Mouse (Mus musculus) brain, embryonic 14.5 days (tissue): ENCODE measurements around the gene Cnpy4.

ENCODE experiments used
- CTCF ChIP-seq: fragments of 200-500 bp; IDR thresholded peaks from 2 replicates; pipeline ENCODE4 v1.5.1; 2012; ENCODE audit warnings: inconsistent platforms, mild to moderate bottlenecking, moderate library complexity, borderline replicate concordance; ENCODE audit not compliant: insufficient read depth, insufficient read length; ENCODE audit errors: extremely low read depth
- POLR2A ChIP-seq: fragments of 200-500 bp; IDR thresholded peaks from 2 replicates; pipeline ENCODE4 v1.6.1; 2012; ENCODE audit warnings: mild to moderate bottlenecking, inconsistent platforms, borderline replicate concordance; ENCODE audit not compliant: poor library complexity, insufficient read depth, insufficient read length, severe bottlenecking; ENCODE audit errors: extremely low read depth

- TF ChIP-seq CTCF (no peak), POLR2A (no peak)
Measured at GRCm38 (mm10) chr5:138173217-138173616, 14.1 kb upstream of the Cnpy4 start.
